8 mouse cellular contexts compared by ENCODE assay signal in genomic region chr9:56160341-56161141, GRCm38 (mm10). TPM values are rescaled to one million over a fixed set of nuclear protein-coding genes. Genes with fewer than 3 reads are reported as not detected.
DNase-seq lines count a peak whose midpoint lies in the region; ATAC-seq and TF ChIP-seq lines count a peak whose summit lies in the region.

No protein-coding gene starts in this region.

- H3K4me1 ChIP-seq in bone marrow, adult 2 months (ENCODE audit: control insufficient read depth, insufficient read depth, low read length): no peaks in the 10 kb centered on the region
- peaks cover 16% of the 10 kb centered on the region for H3K4me1 ChIP-seq in embryonic facial prominence, embryonic 14.5 days (ENCODE audit: control insufficient read depth, insufficient read depth, low read length)
- peaks cover 25% of the 10 kb centered on the region for H3K4me1 ChIP-seq in limb, embryonic 14.5 days (ENCODE audit: control insufficient read depth, insufficient read depth, low read length)
- H3K4me1 ChIP-seq in midbrain, embryonic 16.5 days (ENCODE audit: control insufficient read depth, insufficient read depth, low read length): peaks cover 28% of the 10 kb centered on the region

- TF ChIP-seq CTCF in bone marrow, adult 2 months (IDR thresholded peaks at IDR 0.05; ENCODE audit: control insufficient read depth, insufficient read depth, low read length): no peak

- peak overlapping the region; percentile 99 for H3K9ac ChIP-seq in embryonic facial prominence, embryonic 14.5 days (ENCODE audit: low read depth, low read length)
- peak overlapping the region; percentile 100 for H3K9ac ChIP-seq in limb, embryonic 14.5 days (ENCODE audit: low read depth, low read length, severe bottlenecking)
- H3K9ac ChIP-seq in midbrain, embryonic 16.5 days (ENCODE audit: low read depth, low read length): peak overlapping the region; percentile 98

- no peaks in the 10 kb centered on the region for H3K9me3 ChIP-seq in embryonic facial prominence, embryonic 14.5 days (ENCODE audit: control insufficient read depth, low read length)
- H3K9me3 ChIP-seq in limb, embryonic 14.5 days (ENCODE audit: control insufficient read depth, low read length): no peaks in the 10 kb centered on the region
- H3K9me3 ChIP-seq in midbrain, embryonic 16.5 days (replicated peaks; ENCODE audit: control insufficient read depth, low read length, poor library complexity, severe bottlenecking): no peaks in the 10 kb centered on the region

- no peak overlapping the region for H3K27ac ChIP-seq in bone marrow, adult 2 months (ENCODE audit: control insufficient read depth, insufficient read depth, low read depth, low read length, poor library complexity)
- H3K27ac ChIP-seq in embryonic facial prominence, embryonic 14.5 days (replicated peaks; ENCODE audit: low read depth, low read length): peak overlapping the region; percentile 94
- H3K27ac ChIP-seq in limb, embryonic 14.5 days (replicated peaks; ENCODE audit: low read depth, low read length): peak overlapping the region; percentile 96
- peak overlapping the region; percentile 98 for H3K27ac ChIP-seq in midbrain, embryonic 16.5 days (ENCODE audit: low read length)

- peak; percentile 98 for ATAC-seq in embryonic facial prominence, embryonic 14.5 days (ENCODE audit: low read depth)
- peak; percentile 97 for ATAC-seq in limb, embryonic 14.5 days (ENCODE audit: low FRiP score, low read depth)
- ATAC-seq in midbrain, embryonic 16.5 days: peak; percentile 98

- H3K4me2 ChIP-seq in embryonic facial prominence, embryonic 14.5 days (ENCODE audit: low read depth, low read length): peak overlapping the region; percentile 88
- peak overlapping the region; percentile 68 for H3K4me2 ChIP-seq in limb, embryonic 14.5 days (replicated peaks; ENCODE audit: low read depth, low read length, severe bottlenecking)
- H3K4me2 ChIP-seq in midbrain, embryonic 16.5 days (ENCODE audit: low read length): peak overlapping the region; percentile 84

- peak overlapping the region; percentile 67 for H3K4me3 ChIP-seq in bone marrow, adult 2 months (replicated peaks; ENCODE audit: control insufficient read depth, low read depth, low read length)
- H3K4me3 ChIP-seq in embryonic facial prominence, embryonic 14.5 days (ENCODE audit: low read depth, low read length): peak overlapping the region; percentile 80
- H3K4me3 ChIP-seq in limb, embryonic 14.5 days (replicated peaks; ENCODE audit: low read length): peak overlapping the region; percentile 99
- H3K4me3 ChIP-seq in midbrain, embryonic 16.5 days (ENCODE audit: low read depth, low read length): peak overlapping the region; percentile 96

- 1% methylated on average over 80 of the region's 82 CpGs for WGBS in bone marrow, adult 2 months
- under 1% methylated on average over 20 of the region's 82 CpGs for WGBS in embryonic facial prominence, embryonic 14.5 days
- under 1% methylated on average over 59 of the region's 82 CpGs for WGBS in limb, embryonic 14.5 days
- WGBS in midbrain, embryonic 16.5 days: under 1% methylated on average over 72 of the region's 82 CpGs

- H3K36me3 ChIP-seq in embryonic facial prominence, embryonic 14.5 days (ENCODE audit: control insufficient read depth, insufficient read depth, low read length): no peaks in the 10 kb centered on the region
- H3K36me3 ChIP-seq in limb, embryonic 14.5 days (ENCODE audit: control insufficient read depth, insufficient read depth, low read length): no peaks in the 10 kb centered on the region
- H3K36me3 ChIP-seq in midbrain, embryonic 16.5 days (ENCODE audit: control insufficient read depth, insufficient read depth, low read length): no peaks in the 10 kb centered on the region

- no peak for TF ChIP-seq POLR2A in bone marrow, adult 2 months (IDR thresholded peaks at IDR 0.05; ENCODE audit: borderline replicate concordance, control insufficient read depth, low read depth, low read length)
- TF ChIP-seq POLR2A in limb, embryonic 14.5 days (IDR thresholded peaks at IDR 0.05; ENCODE audit: borderline replicate concordance, extremely low read depth, insufficient read depth, insufficient read length): 0 out of 2 replicates have a peak, but pooled peaks have one; percentile 61

- peak; percentile 81 for DNase-seq in 416B (ENCODE audit: low read depth)
- DNase-seq in embryonic facial prominence, embryonic 14.5 days (ENCODE audit: low spot score): peak; percentile 97
- peak; percentile 90 for DNase-seq in heart, adult 9 months (ENCODE audit: low spot score in 2 of 2)
- peak; percentile 87 for DNase-seq in kidney, adult 9 months
- peak; percentile 93 for DNase-seq in limb, embryonic 14.5 days (ENCODE audit: low spot score)
- DNase-seq in spleen, postnatal 10 days (ENCODE audit: low spot score in 2 of 2): peak; percentile 59 to 80

- H3K27me3 ChIP-seq in embryonic facial prominence, embryonic 14.5 days (replicated peaks; ENCODE audit: control insufficient read depth, insufficient read depth, low read length): no peaks in the 10 kb centered on the region
- no peaks in the 10 kb centered on the region for H3K27me3 ChIP-seq in limb, embryonic 14.5 days (ENCODE audit: control insufficient read depth, insufficient read depth, low read length)
- no peaks in the 10 kb centered on the region for H3K27me3 ChIP-seq in midbrain, embryonic 16.5 days (ENCODE audit: control insufficient read depth, insufficient read depth, low read depth, low read length)

RNA-seq across cellular contexts. Expression of gene Tspan3, which starts 4.7 kb away (rescaled TPM):
- 3.2 and 9.4 TPM in 2 replicates for polyA plus RNA-seq in bone marrow, adult 2 months (2011; ENCODE audit: insufficient read depth, insufficient read length, low replicate concordance, missing spikeins)
- polyA plus RNA-seq in embryonic facial prominence, embryonic 14.5 days (2014; fragmentation: Nextera tagmentation; extraction: Ambion mirVana): 509 and 543 TPM in 2 replicates
- 359 and 443 TPM in 2 replicates for polyA plus RNA-seq in limb, embryonic 14.5 days (2012; rRNA removed)
- polyA plus RNA-seq in limb, embryonic 14.5 days (2014; fragmentation: Nextera tagmentation; extraction: Ambion mirVana): 516 and 544 TPM in 2 replicates
- polyA plus RNA-seq in midbrain, embryonic 16.5 days (2015; fragmentation: Nextera tagmentation; extraction: Ambion mirVana): 561 and 610 TPM in 2 replicates

Comparison
In these comparisons a context has a peak if more than half of its experiments do, and no peak if none do; other contexts are left out.
1. RNA of gene Tspan3, which starts 4.7 kb away (polyA plus RNA-seq): 561 to 610 TPM in midbrain, embryonic 16.5 days, 359 to 544 TPM in limb, embryonic 14.5 days and 509 to 543 TPM in embryonic facial prominence, embryonic 14.5 days; 3.2 to 9.4 TPM in bone marrow, adult 2 months; every median in the first group is over 10 times any median in the second.
2. Peak in every context shown above with its lines, with median percentiles within 50 percentile points of each other: DNase-seq, H3K4me3 ChIP-seq, ATAC-seq, H3K4me2 ChIP-seq and H3K9ac ChIP-seq.